Mouse (Mus musculus): ENCODE results near the gene Gramd1c.

- TF ChIP-seq CTCF (IDR thresholded peaks at IDR 0.05; ENCODE audit: control insufficient read depth, insufficient read depth, insufficient read length) (no peak), MAX (IDR thresholded peaks at IDR 0.05) (no peak), USF1 (IDR thresholded peaks at IDR 0.05; ENCODE audit: low read depth) (no peak), CEBPB (IDR thresholded peaks at IDR 0.05; ENCODE audit: low read depth) (no peak), MYOD1 (IDR thresholded peaks at IDR 0.05; ENCODE audit: control insufficient read depth, insufficient read length, low read depth) (no peak)
Measured at GRCm38 (mm10) chr16:44055766-44056165, 7.4 kb downstream of the Gramd1c start.

Measured in C2C12 (cell line).